Mouse (Mus musculus) cortical plate, adult 2 months (tissue): ENCODE data around the gene Sema4f. TPM values are rescaled to one million over a fixed set of nuclear protein-coding genes. Genes with fewer than 3 reads are reported as not detected.

Source experiments
- H3K27ac ChIP-seq: fragments of 200-500 bp; 2 replicates; pipeline ENCODE4 v1.5.1; 2012; ENCODE audit warnings: low read length, control low read depth, inconsistent platforms; ENCODE audit not compliant: insufficient read depth
- H3K4me1 ChIP-seq: fragments of 200-500 bp; 2 replicates; pipeline ENCODE4 v1.6.1; 2011; ENCODE audit warnings: low read length; ENCODE audit not compliant: control insufficient read depth, insufficient read depth
- H3K4me3 ChIP-seq: fragments of 200-500 bp; 2 replicates; pipeline ENCODE4 v1.5.1; 2011; ENCODE audit warnings: mild to moderate bottlenecking, low read length, control low read depth; ENCODE audit not compliant: insufficient read depth
- CTCF ChIP-seq: fragments of 200-500 bp; IDR thresholded peaks from 2 replicates; pipeline ENCODE4 v1.5.1; 2011; ENCODE audit warnings: mild to moderate bottlenecking, control low read depth, low read length; ENCODE audit not compliant: insufficient read depth; ENCODE audit errors: extremely low read depth
- POLR2A ChIP-seq: fragments of 200-500 bp; IDR thresholded peaks from 2 replicates; pipeline ENCODE4 v1.6.1; 2011; ENCODE audit warnings: mild to moderate bottlenecking, low read length, control low read depth; ENCODE audit not compliant: insufficient read depth; ENCODE audit errors: extremely low read depth
- polyA plus RNA-seq: library from polyadenylated mRNA; depleted of rRNA; stranded (reverse); fragments of >200 nt; gene quantifications from 2 replicates; pipeline ENCODE4 v1.2.3, GENCODE M21; 2012

The Sema4f gene
- polyA plus RNA-seq, 1 experiment: 33.7 TPM

DNA sequence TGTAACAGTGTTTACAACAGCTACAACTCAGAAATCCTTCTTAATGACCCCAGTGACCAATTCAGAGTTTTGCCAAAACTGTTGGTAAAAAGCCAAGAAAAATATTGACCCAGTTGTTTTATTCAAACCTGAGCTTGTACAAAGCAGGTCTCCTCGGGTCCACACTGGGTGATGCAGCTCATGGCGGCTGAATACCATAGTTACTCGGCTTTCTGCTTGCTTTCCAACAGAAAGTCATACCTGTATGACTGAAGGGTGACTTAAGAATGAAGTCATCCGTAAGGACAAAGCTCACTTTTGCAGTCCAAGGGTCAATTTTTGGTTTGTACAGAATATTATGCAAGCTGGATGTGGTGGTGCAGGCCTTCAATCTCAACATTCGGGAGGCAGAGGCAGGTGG is 12.0 kb downstream of the Sema4f start:
- Histone ChIP-seq H3K4me1 (no peaks in the 10 kb centered on the region), H3K27ac (no peak overlapping the region), H3K4me3 (no peak overlapping the region)
- TF ChIP-seq CTCF (no peak), POLR2A (no peak)

GRCm38 (mm10) chr6:82926528-82926927 is 13.0 kb downstream of the Sema4f start:
- no peak for TF ChIP-seq POLR2A
- no peak for TF ChIP-seq CTCF
- H3K27ac ChIP-seq: no peak overlapping the region
- no peak overlapping the region for H3K4me3 ChIP-seq
- H3K4me1 ChIP-seq: no peaks in the 10 kb centered on the region

- TF ChIP-seq POLR2A (no peak), CTCF (no peak)
- Histone ChIP-seq H3K4me1 (no peaks in the 10 kb centered on the region), H3K4me3 (no peak overlapping the region), H3K27ac (no peak overlapping the region)
These were observed 13.5 kb downstream of the Sema4f start for GRCm38 (mm10) chr6:82926106-82926505.

DNA sequence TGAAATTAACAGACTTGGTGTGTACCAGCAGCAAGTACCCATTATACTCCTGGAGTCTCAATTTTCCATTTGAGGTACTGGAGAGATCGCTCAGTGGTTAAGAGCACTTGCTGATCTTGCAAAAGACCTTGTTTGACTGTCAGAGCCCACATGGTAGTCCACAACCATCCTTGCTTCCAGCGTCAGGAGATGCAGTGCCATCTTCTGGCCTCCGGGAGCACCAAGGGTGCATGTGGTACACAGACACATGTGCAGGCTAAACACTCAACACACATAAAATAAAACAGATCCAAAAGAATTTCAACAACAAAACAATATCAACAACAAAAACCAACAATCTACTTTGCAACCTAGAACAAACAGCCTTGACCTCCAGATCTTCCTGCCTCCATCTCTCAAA is 14.6 kb downstream of the Sema4f start:
- Histone ChIP-seq H3K27ac (no peak overlapping the region), H3K4me3 (no peak overlapping the region), H3K4me1 (no peaks in the 10 kb centered on the region)
- TF ChIP-seq CTCF (0 out of 2 replicates have a peak, but pooled peaks have one; percentile 9), POLR2A (no peak)

GRCm38 (mm10) chr6:82921426-82922224 is 17.9 kb downstream of the Sema4f start:
- H3K4me3 ChIP-seq: no peak overlapping the region
- H3K4me1 ChIP-seq: no peaks in the 10 kb centered on the region
- no peak for TF ChIP-seq POLR2A
- no peak for TF ChIP-seq CTCF
- H3K27ac ChIP-seq: no peak overlapping the region

GRCm38 (mm10) chr6:82919520-82919919 is 20.0 kb downstream of the Sema4f start:
- Histone ChIP-seq H3K4me3 (no peak overlapping the region), H3K27ac (no peak overlapping the region), H3K4me1 (no peaks in the 10 kb centered on the region)
- TF ChIP-seq POLR2A (no peak), CTCF (no peak)

DNA sequence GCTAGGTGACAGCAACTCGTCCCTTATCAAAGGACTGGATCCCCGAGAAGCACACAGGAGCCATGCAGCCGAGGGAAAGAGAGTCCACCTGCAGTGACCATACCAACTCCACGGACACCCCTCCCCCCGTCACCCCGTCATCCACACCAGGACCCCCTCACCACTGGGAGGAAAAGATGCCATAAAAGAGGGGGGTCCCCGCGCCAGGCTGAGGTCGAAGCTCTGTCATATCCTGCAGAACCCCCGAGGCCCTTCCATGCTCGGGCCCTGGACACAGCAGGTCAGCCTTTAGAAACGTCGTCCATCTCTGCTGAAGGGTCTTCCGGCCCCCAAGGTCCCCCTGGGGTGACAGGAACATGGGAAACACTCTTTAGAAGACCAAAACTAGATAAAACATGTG is 21.2 kb downstream of the Sema4f start:
- no peak overlapping the region for H3K4me3 ChIP-seq
- H3K4me1 ChIP-seq: no peaks in the 10 kb centered on the region
- TF ChIP-seq POLR2A (no peak), CTCF (no peak)
- H3K27ac ChIP-seq: no peak overlapping the region

GRCm38 (mm10) chr6:82917778-82918129 is 21.8 kb downstream of the Sema4f start:
- TF ChIP-seq CTCF (peak; percentile 43), POLR2A (no peak)
- H3K27ac ChIP-seq: no peak overlapping the region
- H3K4me1 ChIP-seq: no peaks in the 10 kb centered on the region
- H3K4me3 ChIP-seq: no peak overlapping the region

- no peaks in the 10 kb centered on the region for H3K4me1 ChIP-seq
- H3K4me3 ChIP-seq: no peak overlapping the region
- no peak overlapping the region for H3K27ac ChIP-seq
- no peak for TF ChIP-seq POLR2A
- no peak for TF ChIP-seq CTCF
These were observed 22.3 kb downstream of the Sema4f start for GRCm38 (mm10) chr6:82917076-82917777.

- H3K27ac ChIP-seq: no peak overlapping the region
- no peaks in the 10 kb centered on the region for H3K4me1 ChIP-seq
- no peak for TF ChIP-seq POLR2A
- no peak for TF ChIP-seq CTCF
- H3K4me3 ChIP-seq: no peak overlapping the region
These were observed 23.1 kb downstream of the Sema4f start for GRCm38 (mm10) chr6:82916459-82916858.
